Mouse (Mus musculus): ENCODE results near the gene Cdk8.

The Cdk8 gene

DNA sequence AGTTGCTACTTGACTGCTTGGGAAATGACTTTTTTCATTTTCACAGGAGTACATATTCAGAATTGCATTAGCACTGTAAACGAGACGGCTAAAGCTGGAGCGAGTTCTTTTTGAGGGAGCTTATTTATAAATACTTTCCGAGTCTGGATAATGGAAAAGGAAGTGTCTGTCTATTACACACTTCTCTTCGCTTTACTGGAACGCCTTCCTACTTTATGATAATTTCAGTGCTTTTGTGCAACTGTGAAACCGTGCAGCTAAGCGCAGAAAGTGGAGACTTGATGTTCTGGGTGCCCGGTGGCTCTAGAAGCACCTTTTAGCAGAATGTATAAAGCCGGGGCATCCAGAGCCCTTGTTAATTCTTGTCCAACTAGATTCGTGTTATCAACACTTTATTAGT, 1.8 kb downstream of the Cdk8 start:
- no peak for DNase-seq (ENCODE audit: extremely low spot score)

DNA sequence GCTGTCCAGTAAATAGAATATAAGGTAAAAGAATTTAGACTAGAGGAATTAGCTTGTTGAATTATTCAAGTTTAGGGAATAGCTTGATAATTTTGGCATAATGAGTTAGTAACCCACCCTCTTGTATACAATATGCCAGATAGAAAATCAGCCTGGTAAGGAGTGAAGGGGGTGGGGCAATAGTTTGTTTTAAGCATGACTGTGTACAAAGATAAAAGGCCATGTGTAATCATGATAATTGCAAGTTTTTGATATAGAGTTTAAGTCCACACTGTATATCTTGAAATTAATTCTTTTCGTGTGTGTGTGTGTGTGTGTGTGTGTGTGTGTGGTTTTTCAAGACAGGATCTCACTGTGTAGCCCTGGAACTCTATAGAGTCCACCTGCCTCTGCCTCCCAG, 3.3 kb downstream of the Cdk8 start:
- DNase-seq (ENCODE audit: extremely low spot score): no peak

- no peak for DNase-seq (ENCODE audit: extremely low spot score)
Measured at GRCm38 (mm10) chr5:146238274-146238673, 7.2 kb downstream of the Cdk8 start.

- no peak for DNase-seq (ENCODE audit: extremely low spot score)
Measured at GRCm38 (mm10) chr5:146240771-146241170, 9.7 kb downstream of the Cdk8 start.

DNA sequence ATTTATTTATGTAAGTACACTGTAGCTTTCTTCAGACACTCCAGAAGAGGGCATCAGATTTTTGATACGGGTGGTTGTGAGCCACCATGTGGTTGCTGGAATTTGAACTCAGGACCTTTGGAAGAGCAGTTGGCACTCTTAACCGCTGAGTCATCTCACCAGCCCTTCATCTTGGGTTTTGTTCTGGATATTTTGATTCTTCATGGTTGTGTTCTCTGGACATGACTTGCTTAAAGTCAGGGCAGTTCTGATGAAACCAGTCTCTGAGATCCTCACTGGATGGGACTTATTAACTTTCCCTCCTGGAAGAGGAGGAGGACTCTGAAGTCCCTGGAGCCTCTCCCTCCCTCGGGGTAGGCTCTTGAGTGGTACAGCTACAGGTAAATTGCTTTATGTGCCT, 10.2 kb downstream of the Cdk8 start:
- no peak for DNase-seq (ENCODE audit: extremely low spot score)

DNA sequence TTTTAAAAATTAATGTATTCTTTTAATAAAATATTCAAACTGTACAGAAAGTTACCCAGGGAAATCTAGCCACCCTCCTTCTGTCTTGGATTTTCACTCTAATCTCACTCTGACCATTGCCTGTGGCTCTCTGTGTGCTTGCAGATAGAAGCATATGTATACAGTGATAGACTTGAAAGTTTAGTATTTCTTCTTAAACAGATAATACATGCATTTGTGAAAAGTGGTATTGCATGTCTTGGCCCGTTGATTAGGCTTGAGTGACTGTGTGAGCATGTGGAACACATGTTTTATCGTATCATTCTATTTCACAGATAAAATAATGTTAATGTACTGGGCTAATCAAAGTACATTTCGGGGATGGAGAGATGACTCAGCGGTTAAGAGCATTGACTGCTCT, 14.2 kb downstream of the Cdk8 start:
- no peak for DNase-seq (ENCODE audit: extremely low spot score)

DNA sequence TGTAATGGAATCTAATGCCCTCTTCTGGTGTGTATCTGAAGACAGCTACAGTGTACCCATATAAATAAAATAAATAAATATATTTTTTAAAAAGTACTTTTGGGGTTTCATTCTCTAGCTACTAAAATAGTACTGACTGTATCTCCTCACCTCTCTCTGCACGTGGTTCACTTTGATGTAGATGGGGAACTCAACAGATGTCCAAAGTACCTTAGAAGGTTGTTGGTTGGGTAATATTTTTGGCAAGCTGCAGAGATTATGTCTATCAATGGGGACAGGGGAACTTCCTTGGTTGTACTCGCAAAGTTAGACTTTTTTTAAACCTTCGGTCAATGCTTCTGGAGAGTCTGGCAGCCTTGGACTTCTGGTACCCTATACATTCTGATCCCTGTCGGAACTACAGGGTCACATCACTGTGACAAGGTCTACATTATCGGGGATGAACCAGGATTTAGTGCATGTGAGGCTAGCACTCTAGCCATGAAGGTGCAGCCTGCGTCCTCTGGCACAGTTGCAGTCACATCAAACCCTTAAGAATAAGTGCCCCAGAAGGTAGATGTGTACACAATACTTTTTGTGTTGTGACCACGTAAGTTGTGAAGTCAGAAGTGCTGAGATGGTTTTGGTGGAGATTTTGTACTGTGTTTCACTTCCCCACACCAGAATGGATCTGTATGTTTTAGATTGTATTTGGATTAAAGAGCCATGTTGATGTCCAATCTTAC, 14.8 kb downstream of the Cdk8 start:
- DNase-seq (ENCODE audit: extremely low spot score): no peak

GRCm38 (mm10) chr5:146246386-146246785, 15.4 kb downstream of the Cdk8 start:
- no peak for DNase-seq (ENCODE audit: extremely low spot score)

GRCm38 (mm10) chr5:146247709-146248108, 16.7 kb downstream of the Cdk8 start:
- no peak for DNase-seq (ENCODE audit: extremely low spot score)

DNA sequence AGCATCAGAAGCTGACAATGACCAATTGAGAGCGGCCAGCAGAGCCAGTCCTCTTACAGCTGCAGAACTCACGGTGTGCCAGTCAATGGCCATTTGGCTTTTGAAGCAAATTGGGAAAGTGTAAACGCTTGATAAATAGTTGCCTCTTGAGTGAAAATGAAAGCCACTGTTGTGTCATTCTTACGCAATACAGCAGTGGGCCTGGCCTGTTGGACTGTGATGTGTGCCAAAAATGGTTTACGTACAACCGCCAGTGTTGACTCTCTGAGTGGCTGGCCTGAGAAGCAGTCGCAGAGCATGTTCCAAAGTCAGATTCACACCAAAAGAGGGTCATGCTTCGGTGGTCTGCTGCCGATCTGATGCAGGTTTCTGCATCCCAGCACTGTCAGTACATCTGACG, 17.7 kb downstream of the Cdk8 start:
- DNase-seq (ENCODE audit: extremely low spot score): no peak

- no peak for DNase-seq (ENCODE audit: extremely low spot score)
Measured at GRCm38 (mm10) chr5:146250369-146251075, 19.5 kb downstream of the Cdk8 start.

- no peak for DNase-seq (ENCODE audit: extremely low spot score)
Measured at GRCm38 (mm10) chr5:146251663-146252429, 20.8 kb downstream of the Cdk8 start.

- no peak for DNase-seq (ENCODE audit: extremely low spot score)
Measured at GRCm38 (mm10) chr5:146253644-146254043, 22.6 kb downstream of the Cdk8 start.

DNA sequence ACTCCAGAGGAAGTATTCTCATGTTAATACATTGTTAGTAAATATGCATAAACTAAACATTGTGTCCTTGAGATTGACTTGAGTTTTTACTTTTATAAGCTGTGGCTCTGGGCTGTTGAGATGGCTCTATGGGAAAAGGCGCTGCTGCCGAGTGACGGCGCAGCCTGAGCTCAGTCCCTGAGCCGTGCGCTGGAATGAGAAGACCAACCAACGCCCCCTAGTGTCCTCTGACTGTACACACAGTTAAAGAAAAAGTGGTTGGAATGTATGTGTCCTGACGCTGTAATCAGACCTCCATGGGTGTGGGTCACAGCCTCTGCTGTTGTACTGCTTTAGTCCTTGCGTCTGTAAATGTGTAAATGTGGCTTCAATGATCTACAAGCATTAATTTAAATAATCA, 29.0 kb downstream of the Cdk8 start:
- DNase-seq (ENCODE audit: extremely low spot score): no peak

DNA sequence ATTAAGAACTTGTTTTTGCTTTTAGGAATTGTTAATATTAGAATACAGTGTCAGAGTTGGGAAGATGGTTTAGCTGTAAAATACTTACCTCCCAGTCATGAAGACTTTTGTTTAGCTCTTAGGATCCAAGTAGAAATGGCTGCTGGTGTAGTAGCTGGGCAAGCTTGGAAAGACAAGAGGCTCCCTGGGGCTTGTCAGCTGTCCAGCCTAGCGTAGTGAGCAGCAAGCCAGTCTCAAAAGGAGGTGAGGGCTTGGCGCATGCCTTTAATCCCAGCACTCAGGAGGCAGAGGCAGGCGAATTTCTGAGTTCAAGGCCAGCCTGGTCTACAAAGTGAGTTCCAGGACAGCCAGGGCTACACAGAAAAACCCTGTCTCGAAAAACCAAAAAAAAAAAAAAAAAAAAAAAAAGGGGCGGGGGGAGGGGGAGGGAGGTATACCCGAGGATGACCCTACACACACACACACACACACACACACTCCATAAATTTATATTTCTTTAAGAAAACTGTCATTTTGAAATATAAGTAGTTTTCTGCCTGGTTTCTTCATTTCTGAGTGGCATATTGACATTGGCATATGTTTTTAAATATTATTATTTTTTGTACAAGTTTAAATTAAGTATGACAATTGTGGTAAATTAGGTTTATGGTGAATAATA, 35.0 kb downstream of the Cdk8 start:
- no peak for DNase-seq (ENCODE audit: extremely low spot score)

DNA sequence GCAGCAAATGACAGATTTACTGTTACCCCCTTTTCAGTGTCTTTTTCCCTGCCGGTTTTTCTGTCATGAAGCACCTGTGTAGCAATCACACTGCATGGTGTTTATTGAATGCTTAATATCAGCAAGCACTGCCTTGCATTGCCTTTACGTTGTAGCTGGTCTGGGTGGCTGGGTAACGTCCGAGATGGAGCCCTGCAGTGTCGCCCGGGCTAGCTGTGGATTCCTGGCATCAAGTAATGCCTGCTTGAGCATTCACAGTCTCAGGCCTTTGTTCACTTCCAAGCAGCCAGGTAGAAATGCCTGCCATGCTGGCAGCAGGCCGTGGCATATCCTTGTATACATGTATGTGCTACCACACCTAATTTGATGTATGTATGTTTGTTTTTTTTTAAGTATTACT, 36.7 kb downstream of the Cdk8 start:
- no peak for DNase-seq (ENCODE audit: extremely low spot score)

GRCm38 (mm10) chr5:146270593-146270992, 39.6 kb downstream of the Cdk8 start:
- DNase-seq (ENCODE audit: extremely low spot score): no peak

DNA sequence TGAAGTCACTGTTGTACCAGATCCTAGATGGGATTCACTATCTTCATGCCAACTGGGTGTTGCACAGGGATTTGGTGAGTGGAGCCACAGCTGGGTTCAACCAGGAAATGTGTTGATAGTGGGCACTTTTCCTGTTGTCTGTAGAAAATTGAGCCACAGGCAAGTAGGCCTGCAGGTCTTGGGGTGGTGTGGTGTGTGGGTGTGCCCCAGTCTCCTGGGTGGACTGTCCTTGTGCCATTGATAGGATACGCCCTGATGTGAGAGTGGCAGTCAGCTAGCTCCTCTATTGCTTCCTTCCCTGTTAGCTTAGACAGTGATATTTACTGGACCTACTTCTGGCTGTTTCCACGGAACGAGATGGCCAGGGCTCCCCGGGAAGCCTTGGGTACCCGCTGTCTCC, 40.6 kb downstream of the Cdk8 start:
- no peak for DNase-seq (ENCODE audit: extremely low spot score)

- DNase-seq (ENCODE audit: extremely low spot score): no peak
Measured at GRCm38 (mm10) chr5:146273096-146273495, 42.1 kb downstream of the Cdk8 start.

- no peak for DNase-seq (ENCODE audit: extremely low spot score)
Measured at GRCm38 (mm10) chr5:146274420-146275045, 43.5 kb downstream of the Cdk8 start.

DNA sequence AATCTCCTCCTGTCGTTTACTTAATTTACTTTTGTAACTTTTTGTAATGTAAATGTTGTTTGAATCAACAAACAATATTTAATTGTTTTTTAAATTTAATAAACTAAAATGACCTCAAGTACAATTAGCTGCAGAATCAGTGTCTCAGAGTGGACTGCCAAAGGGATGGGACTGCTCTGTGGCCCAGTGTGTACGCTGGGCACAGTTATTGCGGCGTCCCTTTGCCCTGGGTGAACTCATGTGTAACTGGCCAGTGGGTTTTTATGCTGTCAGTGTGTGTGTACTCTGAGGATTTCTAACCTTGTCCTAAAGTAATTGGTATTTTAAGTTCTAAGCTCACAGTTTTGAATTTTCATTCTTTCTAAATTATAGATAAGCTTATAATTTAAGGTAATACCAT, 46.5 kb downstream of the Cdk8 start:
- DNase-seq (ENCODE audit: extremely low spot score): no peak

- DNase-seq (ENCODE audit: extremely low spot score): no peak
Measured at GRCm38 (mm10) chr5:146280012-146280411, 49.0 kb downstream of the Cdk8 start.
